Mouse (Mus musculus) testis, adult 2 months (tissue): ENCODE measurements at regions not wholly inside any gene's neighbourhood (a gene's known extent, or its start where the extent isn't known, plus 50 kb on each side); places are given as distances from the start of the nearest gene placed in this dataset.
A peak's percentile ranks its signal among the peaks of the same experiment; 100 is the strongest.

Experiments used
- H3K27ac ChIP-seq: fragments of 200-500 bp; 2 replicates; pipeline ENCODE4 v1.5.1; 2012; ENCODE audit warnings: low read depth, low read length; ENCODE audit not compliant: control insufficient read depth, insufficient read depth
- H3K27me3 ChIP-seq: fragments of 200-500 bp; 2 replicates; pipeline ENCODE4 v1.6.1; 2012; ENCODE audit warnings: mild to moderate bottlenecking, low read length, moderate library complexity; ENCODE audit not compliant: control insufficient read depth, insufficient read depth
- H3K36me3 ChIP-seq: fragments of 200-500 bp; 2 replicates; pipeline ENCODE4 v1.6.1; 2012; ENCODE audit warnings: mild to moderate bottlenecking, low read length; ENCODE audit not compliant: control insufficient read depth, insufficient read depth
- H3K4me1 ChIP-seq: fragments of 200-500 bp; 2 replicates; pipeline ENCODE4 v1.6.1; 2012; ENCODE audit warnings: low read length; ENCODE audit not compliant: control insufficient read depth, insufficient read depth
- H3K4me3 ChIP-seq: fragments of 200-500 bp; 2 replicates; pipeline ENCODE4 v1.5.1; 2012; ENCODE audit warnings: low read depth, mild to moderate bottlenecking, low read length, moderate library complexity, mixed read lengths; ENCODE audit not compliant: control insufficient read depth
- CTCF ChIP-seq: fragments of 200-500 bp; IDR thresholded peaks from 2 replicates; pipeline ENCODE4 v1.5.1; 2012; ENCODE audit warnings: low read depth, mild to moderate bottlenecking, inconsistent platforms, low read length, moderate library complexity; ENCODE audit not compliant: control insufficient read depth, insufficient read depth, insufficient replicate concordance
- POLR2A ChIP-seq: fragments of 200-500 bp; IDR thresholded peaks from 2 replicates; pipeline ENCODE4 v1.6.1; 2012; ENCODE audit warnings: low read depth, mild to moderate bottlenecking, inconsistent platforms, low read length, moderate library complexity; ENCODE audit not compliant: control insufficient read depth

DNA sequence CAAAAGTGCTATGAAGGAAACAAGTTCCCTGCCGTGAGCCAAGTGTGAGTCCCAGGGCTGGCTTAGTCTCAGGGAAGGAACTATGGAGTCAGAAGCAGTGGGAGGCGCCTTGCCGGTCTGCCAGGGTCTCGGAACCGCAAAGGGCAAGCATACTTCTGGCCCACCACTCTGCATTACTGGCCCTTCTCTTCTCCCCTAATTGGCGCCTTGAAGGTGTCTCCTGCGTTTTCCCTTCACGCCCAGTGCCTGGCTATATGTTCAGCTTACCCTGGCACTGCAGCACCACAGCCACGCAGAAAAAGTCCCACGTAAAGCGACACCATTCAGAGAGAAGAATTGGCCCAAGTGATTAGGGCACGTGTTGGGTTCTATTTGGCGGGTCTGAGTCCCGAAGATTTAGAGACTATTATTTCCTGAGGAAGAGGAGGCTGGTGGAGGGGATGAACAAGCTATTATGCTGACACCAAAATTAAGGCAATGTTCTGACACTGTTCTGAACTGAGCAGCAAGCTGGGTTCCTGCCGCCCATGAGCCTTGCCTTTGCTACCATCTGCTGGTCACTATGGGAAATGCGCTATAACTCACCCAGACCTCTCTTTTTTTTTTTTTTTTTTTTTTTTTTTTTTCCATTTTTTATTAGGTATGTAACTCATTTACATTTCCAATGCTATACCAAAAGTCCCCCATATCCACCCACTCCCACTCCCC, 288.5 kb upstream of the Jmjd1c start:
- Histone ChIP-seq H3K4me1 (peaks cover 4% of the 10 kb centered on the region), H3K27ac (no peak overlapping the region), H3K36me3 (no peaks in the 10 kb centered on the region), H3K27me3 (no peaks in the 10 kb centered on the region), H3K4me3 (no peak overlapping the region)
- no peak for TF ChIP-seq POLR2A
- peak; percentile 79; the same call in 1 of the 2 replicates for TF ChIP-seq CTCF

DNA sequence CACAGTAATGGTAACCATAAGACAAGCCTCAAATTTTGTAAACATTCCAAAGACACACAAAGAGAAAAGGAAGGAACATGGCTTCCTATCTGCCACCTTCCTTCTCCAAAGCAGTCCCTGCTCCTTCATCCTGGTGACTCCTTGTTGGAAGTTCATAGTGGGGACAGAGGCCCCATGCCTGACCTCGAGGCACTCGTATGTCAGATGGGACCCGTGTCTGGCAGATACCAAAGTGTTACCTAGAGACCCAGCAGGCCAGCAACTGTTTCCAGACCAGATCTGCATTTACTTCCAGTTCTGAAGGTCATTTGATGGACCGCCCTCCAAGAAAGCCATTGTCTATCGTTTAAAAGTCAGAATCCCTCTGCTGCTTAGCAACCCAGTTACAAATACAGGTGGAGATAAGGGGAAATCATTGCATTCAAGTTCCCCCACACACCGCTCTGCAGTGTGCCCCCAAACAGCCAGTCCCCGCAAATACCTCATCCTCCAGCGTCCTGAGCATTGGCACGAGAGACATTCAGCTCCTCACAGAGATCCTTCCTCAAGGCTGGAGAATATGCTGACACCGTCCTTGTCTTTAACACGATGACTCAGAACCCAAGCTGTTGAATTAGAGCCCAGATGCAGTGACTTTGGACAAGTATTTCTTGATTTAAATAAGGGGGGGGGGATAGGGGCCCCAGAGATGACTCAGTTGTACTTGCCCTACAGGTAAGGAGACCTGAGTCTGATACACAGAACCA, 283.2 kb upstream of the Jmjd1c start:
- no peak for TF ChIP-seq CTCF
- no peak for TF ChIP-seq POLR2A

DNA sequence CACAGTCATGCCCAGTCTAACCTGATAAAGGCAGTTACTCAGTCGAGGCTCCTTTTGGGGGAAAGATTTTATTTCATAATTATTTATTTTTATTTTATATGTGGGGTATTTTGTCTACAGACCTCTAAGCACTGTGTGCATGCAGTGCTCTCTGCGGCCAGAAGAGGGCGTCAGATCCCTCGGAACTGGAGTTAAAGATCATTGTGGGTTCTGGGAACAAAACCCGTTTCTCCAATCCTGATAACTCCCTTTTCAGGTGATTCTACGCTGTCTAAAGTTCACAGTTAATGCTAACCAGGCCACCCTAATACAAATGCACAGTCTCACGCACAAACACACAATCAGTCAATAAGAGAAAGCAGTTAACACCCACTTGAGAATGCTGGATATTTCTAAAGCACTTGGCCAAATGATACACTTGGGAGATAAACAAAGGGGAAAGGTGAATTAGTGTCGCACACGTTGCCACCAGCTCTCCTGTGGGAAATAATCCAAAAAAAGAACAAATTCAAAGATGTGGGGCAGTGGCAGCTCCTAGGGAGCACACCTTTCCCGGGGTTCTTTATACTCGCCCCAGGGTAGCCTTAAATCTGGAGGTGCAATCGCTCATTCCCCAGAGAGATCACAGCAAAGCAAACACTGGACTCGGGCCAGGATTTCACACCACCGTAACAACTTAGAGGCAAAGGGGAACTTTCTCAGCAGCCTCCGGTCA, 281.9 kb upstream of the Jmjd1c start:
- H3K27ac ChIP-seq, result no peak overlapping the region
- TF ChIP-seq POLR2A (0 out of 2 replicates have a peak, but pooled peaks have one; percentile 12), CTCF (peak; percentile 67; the same call in 1 of the 2 replicates)

More for the DNA sequence above, 283.2 kb upstream of the Jmjd1c start:
- no peak overlapping the region for H3K4me3 ChIP-seq
- H3K27me3 ChIP-seq, result no peaks in the 10 kb centered on the region
- no peaks in the 10 kb centered on the region for H3K36me3 ChIP-seq
- peaks cover 11% of the 10 kb centered on the region for H3K4me1 ChIP-seq
- no peak overlapping the region for H3K27ac ChIP-seq

DNA sequence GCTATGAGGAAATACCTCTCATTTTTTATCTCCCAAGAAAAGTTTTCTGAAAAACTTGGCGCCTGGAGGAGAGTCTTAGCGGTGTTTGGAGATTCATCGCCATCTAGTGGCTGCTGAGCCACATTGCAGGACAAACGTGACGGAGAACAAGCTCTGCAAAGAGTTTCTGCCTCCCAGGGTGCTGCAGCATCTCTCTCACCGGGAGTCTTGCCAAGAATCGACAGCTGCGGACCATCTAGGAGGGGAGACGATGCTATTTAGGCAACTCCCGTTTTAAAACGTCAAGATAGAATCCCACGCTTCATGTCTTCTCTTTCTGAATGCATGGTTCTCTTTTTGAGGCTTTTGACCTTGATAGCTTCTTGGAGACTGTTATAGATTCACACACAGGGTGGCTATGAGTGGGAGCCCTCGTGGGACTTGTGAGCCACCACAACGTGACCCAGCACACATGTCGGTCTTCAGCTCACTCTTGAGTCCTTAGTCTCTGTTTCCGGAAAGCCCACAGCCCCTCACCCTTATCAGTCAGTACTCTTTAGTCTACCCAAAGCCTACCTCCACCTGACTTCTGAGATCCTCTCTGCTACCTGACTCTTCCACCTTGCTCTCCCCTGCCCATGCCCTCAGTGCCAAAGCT, 281.2 kb upstream of the Jmjd1c start:
- TF ChIP-seq CTCF (peak; percentile 76), POLR2A (no peak)
- Histone ChIP-seq H3K4me3 (peak overlapping the region; percentile 47; the same call in 1 of the 2 replicates), H3K27ac (no peak overlapping the region), H3K27me3 (no peaks in the 10 kb centered on the region), H3K4me1 (peaks cover 13% of the 10 kb centered on the region), H3K36me3 (no peaks in the 10 kb centered on the region)

More for the DNA sequence above, 281.9 kb upstream of the Jmjd1c start:
- H3K27me3 ChIP-seq, result no peaks in the 10 kb centered on the region
- no peaks in the 10 kb centered on the region for H3K36me3 ChIP-seq
- H3K4me3 ChIP-seq, result peak overlapping the region; percentile 47; the same call in 1 of the 2 replicates
- peaks cover 13% of the 10 kb centered on the region for H3K4me1 ChIP-seq

DNA sequence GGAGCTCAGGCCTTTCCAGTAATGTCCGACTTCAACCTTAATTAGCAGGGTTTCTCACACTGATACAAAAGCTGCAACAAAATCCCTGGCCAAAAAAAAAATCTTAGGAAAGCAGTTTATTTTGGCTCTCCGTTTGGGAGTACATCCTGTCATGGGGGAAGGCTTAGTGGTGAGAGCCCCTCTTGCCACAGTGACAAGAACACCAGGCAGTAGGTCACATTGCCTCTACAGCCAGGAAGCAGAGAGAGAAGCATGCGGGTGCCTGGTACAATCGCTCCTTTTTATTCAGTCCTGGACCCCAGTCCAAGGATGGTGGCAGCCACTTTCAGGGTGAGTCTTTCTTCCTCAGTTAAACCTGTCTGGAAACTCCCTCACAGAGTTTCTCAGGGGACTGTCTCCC, 280.0 kb upstream of the Jmjd1c start:
- Histone ChIP-seq H3K4me3 (no peak overlapping the region), H3K27me3 (no peaks in the 10 kb centered on the region), H3K4me1 (peaks cover 13% of the 10 kb centered on the region), H3K36me3 (no peaks in the 10 kb centered on the region), H3K27ac (no peak overlapping the region)
- no peak for TF ChIP-seq CTCF

DNA sequence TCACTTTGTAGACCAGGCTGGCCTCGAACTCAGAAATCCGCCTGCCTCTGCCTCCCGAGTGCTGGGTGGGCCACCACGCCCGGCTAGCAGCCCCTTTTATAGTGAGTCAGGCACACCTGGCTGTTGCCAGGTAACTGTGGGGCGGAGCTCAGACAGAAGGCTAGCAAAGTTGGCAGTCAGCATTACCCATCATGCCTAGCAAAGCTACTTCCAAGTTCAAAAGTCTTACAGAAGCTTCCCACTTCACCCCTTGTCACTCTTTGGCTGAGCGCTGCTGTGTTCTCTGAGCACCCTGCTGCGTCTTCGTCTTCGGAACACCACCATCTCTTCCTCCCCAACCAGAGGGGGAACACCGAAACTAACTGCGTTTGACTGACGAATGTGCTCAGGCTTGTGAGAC, 279.1 kb upstream of the Jmjd1c start:
- Histone ChIP-seq H3K4me3 (no peak overlapping the region), H3K4me1 (peaks cover 13% of the 10 kb centered on the region), H3K36me3 (no peaks in the 10 kb centered on the region), H3K27ac (no peak overlapping the region), H3K27me3 (no peaks in the 10 kb centered on the region)
- TF ChIP-seq POLR2A, result no peak
- no peak for TF ChIP-seq CTCF
